Mouse (Mus musculus) heart, embryonic 13.5 days (tissue): Measurements from ENCODE around the gene Acox3. TPM values are rescaled to one million over a fixed set of nuclear protein-coding genes. Genes with fewer than 3 reads are reported as not detected.

Source experiments
- ATAC-seq: fragments of 200-750 bp; cut with Nextera tagmentation; 2 replicates; pipeline ENCODE4 v1.8.0; 2017; ENCODE audit warnings: moderate TSS enrichment; ENCODE audit not compliant: insufficient number of reproducible peaks, low FRiP score, low TSS enrichment; ENCODE audit errors: extremely low read depth
- H3K27ac ChIP-seq: fragments of 300-500 bp; sonication (generic); replicated peaks from 2 replicates; pipeline ENCODE4 v1.5.1; 2015; ENCODE audit warnings: moderate library complexity, mild to moderate bottlenecking, inconsistent platforms
- H3K27me3 ChIP-seq: fragments of 300-500 bp; sonication (generic); replicated peaks from 2 replicates; pipeline ENCODE4 v1.6.1; 2015; ENCODE audit warnings: mild to moderate bottlenecking, inconsistent platforms
- H3K36me3 ChIP-seq: fragments of 300-500 bp; sonication (generic); 2 replicates; pipeline ENCODE4 v1.6.1; 2015; ENCODE audit warnings: mild to moderate bottlenecking, inconsistent platforms
- H3K4me1 ChIP-seq: fragments of 300-500 bp; sonication (generic); 2 replicates; pipeline ENCODE4 v1.6.1; 2015; ENCODE audit warnings: inconsistent platforms
- H3K4me2 ChIP-seq: fragments of 300-500 bp; sonication (generic); 2 replicates; pipeline ENCODE4 v1.6.1; 2015; ENCODE audit warnings: inconsistent platforms, mild to moderate bottlenecking, moderate library complexity
- H3K4me3 ChIP-seq: fragments of 300-500 bp; sonication (generic); 2 replicates; pipeline ENCODE4 v1.5.1; 2015; ENCODE audit warnings: moderate library complexity, mild to moderate bottlenecking, inconsistent platforms
- H3K9ac ChIP-seq: fragments of 300-500 bp; sonication (generic); 2 replicates; pipeline ENCODE4 v1.6.1; 2015; ENCODE audit warnings: inconsistent platforms, mild to moderate bottlenecking, moderate library complexity
- H3K9me3 ChIP-seq: fragments of 300-500 bp; sonication (generic); 2 replicates; pipeline ENCODE4 v1.6.1; 2016; ENCODE audit warnings: inconsistent platforms
- WGBS: fragments of 180-500 bp; shearing (Covaris S2); methylation state at CpG from one replicate; pipeline ENCODE4 v1.1.7; 2015; ENCODE audit warnings: mixed read lengths; 5-methylcytosine and 5-hydroxymethylcytosine counted together
- polyA plus RNA-seq: library from polyadenylated mRNA; unstranded; fragments of >200 nt; fragmentation: Nextera tagmentation; extraction: Ambion mirVana; gene quantifications from 2 replicates; pipeline ENCODE4 v1.2.1, GENCODE M21; 2015

Acox3 gene
- polyA plus RNA-seq, 1 experiment from 2014 or later = 8.6 TPM

DNA sequence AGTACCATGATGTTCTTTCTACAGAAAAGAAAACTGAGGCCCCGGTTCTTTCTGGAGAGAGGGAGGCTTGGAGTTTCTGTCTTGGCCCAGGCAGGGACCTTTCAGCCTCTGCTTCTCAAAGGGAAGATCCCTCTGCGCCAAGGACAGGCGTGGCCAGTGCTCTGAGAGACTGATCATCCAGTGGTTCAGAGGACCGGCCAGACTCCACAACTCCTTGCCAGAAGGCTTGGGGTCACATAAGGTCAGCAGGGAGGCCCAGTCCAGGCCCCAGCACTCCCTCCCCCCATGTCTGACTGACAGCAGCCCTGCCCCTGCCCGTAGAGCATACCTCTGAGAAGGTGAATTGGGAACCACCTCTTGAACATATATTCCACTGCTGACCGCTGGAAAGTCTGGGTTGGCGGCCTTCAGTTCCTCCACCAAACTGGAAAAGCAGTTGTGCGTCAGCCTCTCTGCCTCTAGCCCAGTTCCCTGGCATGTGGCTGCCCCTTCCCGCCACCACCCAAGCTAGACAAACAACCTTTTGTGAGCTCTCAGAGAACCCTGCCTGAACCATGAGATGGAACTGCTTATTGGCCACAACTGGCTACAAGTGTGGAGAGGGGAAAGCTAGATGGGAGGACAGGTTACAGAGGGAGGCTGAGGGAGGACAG is 71.0 kb downstream of the Acox3 start:
- WGBS = 67% methylated on average over 9 of the region's 9 CpGs
- no peak overlapping the region for H3K9ac ChIP-seq
- peaks cover 5% of the 10 kb centered on the region; the same call in 1 of the 2 replicates for H3K27me3 ChIP-seq
- H3K4me3 ChIP-seq = no peak overlapping the region
- no peak for ATAC-seq
- no peak overlapping the region for H3K4me2 ChIP-seq
- H3K4me1 ChIP-seq = no peaks in the 10 kb centered on the region
- H3K9me3 ChIP-seq = no peaks in the 10 kb centered on the region
- no peaks in the 10 kb centered on the region for H3K36me3 ChIP-seq
- no peak overlapping the region for H3K27ac ChIP-seq

DNA sequence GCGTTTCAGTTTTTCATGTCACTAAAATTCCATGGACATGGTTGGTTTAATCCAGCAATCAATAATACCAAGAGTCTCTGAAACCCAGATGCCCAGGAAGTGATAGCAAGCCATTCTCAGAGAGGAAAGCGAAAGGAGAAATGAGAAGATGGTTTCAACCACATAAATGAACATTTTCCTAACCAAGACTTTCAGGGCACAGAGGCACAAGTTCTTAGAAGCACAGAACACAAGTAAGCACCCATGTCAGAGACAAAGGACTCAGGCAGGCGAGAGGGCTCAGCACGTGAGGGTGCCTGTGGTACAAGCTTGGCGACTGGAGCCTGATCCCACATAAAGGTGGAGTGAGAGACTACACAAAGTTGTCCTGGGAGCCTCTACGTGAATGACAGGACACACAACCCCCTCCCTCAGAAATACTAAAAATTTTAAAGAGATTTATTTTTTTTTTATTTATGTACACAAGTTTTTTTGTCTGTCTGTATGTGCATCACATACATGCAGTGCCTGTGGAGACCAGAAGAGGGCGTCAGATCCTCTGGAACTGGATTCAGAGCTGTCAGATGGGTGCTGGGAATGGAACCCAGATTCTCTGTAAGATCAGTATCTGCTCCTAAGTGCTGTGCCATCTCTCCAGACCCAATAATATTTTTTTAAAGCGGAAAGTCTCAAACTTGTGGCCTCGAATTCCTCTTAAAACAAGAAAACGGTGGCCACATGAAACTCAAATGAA is 73.1 kb downstream of the Acox3 start:
- Histone ChIP-seq H3K27me3 (peaks cover 5% of the 10 kb centered on the region; the same call in 1 of the 2 replicates), H3K27ac (no peak overlapping the region), H3K4me2 (no peak overlapping the region), H3K36me3 (no peaks in the 10 kb centered on the region), H3K4me1 (peaks cover 15% of the 10 kb centered on the region), H3K9ac (no peak overlapping the region), H3K4me3 (no peak overlapping the region), H3K9me3 (no peaks in the 10 kb centered on the region)
- WGBS = 85% methylated on average over 10 of the region's 10 CpGs
- no peak for ATAC-seq

DNA sequence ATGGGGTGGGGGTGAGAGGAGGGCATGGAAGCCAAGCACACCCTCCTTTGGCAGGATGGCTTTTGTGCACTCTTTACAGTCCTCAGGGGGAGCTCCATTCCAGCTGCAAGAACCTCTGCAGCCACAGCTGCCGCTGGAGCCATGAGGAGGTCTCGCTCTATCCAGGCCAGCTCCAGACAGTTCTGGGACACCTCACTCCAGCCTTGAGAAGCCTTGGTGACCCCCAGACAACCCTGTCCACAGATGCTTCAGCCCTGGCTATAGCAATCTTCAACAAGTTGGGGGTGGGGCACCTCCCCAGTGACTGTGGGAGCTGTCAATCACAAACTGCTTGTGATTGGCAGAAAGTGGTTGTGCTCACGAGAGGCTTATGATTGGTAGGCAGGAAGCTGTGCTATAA is 76.7 kb downstream of the Acox3 start:
- Histone ChIP-seq H3K36me3 (no peaks in the 10 kb centered on the region), H3K4me1 (peaks cover 29% of the 10 kb centered on the region), H3K27me3 (peaks cover 9% of the 10 kb centered on the region), H3K4me2 (no peak overlapping the region), H3K4me3 (no peak overlapping the region), H3K9me3 (no peaks in the 10 kb centered on the region), H3K27ac (no peak overlapping the region), H3K9ac (no peak overlapping the region)
- 55% methylated on average over 3 of the region's 3 CpGs for WGBS
- ATAC-seq = no peak

DNA sequence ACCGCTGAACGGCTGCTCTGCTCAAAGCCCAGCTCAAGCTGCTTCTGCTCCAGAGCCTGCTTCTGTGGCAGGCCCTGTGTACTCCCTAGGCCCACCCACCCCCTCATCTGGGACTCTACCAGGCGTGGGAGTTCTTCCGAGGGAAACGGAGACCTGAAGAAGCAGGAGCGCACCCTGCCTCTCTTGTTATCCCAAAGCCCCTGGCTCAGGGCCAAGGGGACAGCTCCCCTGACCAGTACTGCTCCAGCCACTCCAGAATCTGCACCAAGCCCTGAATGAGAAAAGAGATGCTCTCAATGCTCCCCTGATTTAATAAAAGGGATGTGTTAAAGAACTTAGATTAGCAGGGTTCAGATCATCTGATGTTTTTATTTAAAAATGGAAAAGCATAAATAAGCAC is 78.4 kb downstream of the Acox3 start:
- H3K4me3 ChIP-seq = no peak overlapping the region
- WGBS = 57% methylated on average over 6 of the region's 6 CpGs
- peak overlapping the region; percentile 48 for H3K9ac ChIP-seq
- no peak for ATAC-seq
- peaks cover 9% of the 10 kb centered on the region for H3K27me3 ChIP-seq
- H3K4me1 ChIP-seq = peaks cover 29% of the 10 kb centered on the region
- no peaks in the 10 kb centered on the region for H3K9me3 ChIP-seq
- H3K36me3 ChIP-seq = no peaks in the 10 kb centered on the region
- no peak overlapping the region for H3K4me2 ChIP-seq
- H3K27ac ChIP-seq = no peak overlapping the region

DNA sequence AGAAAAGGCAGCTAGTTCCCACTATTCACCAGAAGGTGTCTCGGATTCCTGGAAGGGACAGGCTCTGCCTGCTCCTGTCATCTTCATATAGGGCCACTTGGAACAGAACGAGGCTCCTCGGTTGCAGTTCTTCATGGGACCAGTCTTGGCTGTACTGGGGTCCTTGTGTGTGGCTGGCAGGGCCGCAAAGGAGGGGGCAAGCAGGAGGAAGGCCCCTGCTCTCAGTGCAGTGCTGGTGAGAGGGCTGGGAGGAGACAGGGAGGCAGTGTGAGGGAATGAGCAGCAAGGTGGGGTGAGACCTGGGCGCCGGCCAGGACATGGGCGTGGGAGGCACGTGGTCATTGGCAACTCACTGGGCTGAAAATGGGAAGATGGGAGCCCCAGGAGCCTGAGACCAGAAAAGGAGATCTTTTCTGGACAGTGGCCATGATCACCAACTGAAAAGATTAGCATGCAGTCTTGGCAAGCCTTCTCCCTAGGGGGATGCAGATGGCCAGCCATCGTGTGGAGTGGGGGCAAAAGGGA is 79.2 kb downstream of the Acox3 start:
- Histone ChIP-seq H3K9me3 (no peaks in the 10 kb centered on the region), H3K4me3 (no peak overlapping the region), H3K27ac (no peak overlapping the region), H3K4me2 (no peak overlapping the region), H3K4me1 (peaks cover 29% of the 10 kb centered on the region), H3K27me3 (peaks cover 9% of the 10 kb centered on the region), H3K36me3 (no peaks in the 10 kb centered on the region), H3K9ac (no peak overlapping the region)
- no peak for ATAC-seq
- 79% methylated on average over 9 of the region's 9 CpGs for WGBS

Other genes with a start within 250 kb of the Acox3 start
- gene Hmx1, start 193.9 kb upstream of the Acox3 start, polyA plus RNA-seq = 0.13 TPM in 1 of 2 replicates, not detected in the other
- 6.5 and 10.3 TPM in 2 replicates for gene Cpz, start 57.3 kb upstream of the Acox3 start, polyA plus RNA-seq
- 3.9 and 4.6 TPM in 2 replicates for gene Trmt44, start 8.0 kb upstream of the Acox3 start, polyA plus RNA-seq
- 6.3 and 7.2 TPM in 2 replicates for gene Htra3, start 96.7 kb downstream of the Acox3 start, polyA plus RNA-seq
- gene Sh3tc1, start 156.9 kb downstream of the Acox3 start, polyA plus RNA-seq = 9.2 and 9.7 TPM in 2 replicates
- gene Ablim2, start 174.8 kb downstream of the Acox3 start, polyA plus RNA-seq = 4.9 and 5.1 TPM in 2 replicates